In the genomic region with DNA sequence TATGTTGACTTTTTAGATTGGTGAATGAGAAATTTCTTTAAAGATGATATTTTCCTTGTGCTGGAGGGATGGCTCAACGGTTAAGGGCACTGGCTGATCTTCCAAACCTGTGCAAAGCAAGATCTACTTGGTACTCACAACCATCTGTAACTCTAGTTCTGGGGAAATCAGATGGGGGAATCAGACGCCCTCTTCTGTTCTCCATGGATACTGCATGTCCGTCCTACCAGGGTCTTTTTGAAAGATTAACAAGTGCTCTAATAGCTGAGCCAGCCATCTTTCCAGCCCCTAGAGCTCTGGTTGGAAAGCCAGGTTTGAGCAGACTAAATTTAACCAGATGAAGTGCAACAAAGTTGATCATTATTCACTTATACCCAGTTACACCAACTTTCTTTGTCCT, we compare ENCODE assay signal across 9 mouse cellular contexts. TPM values are rescaled to one million over a fixed set of nuclear protein-coding genes. Genes with fewer than 3 reads are reported as not detected.
DNase-seq lines count a peak whose midpoint lies in the region; ATAC-seq and TF ChIP-seq lines count a peak whose summit lies in the region.
"Had no signal": no experiment of that assay in that cellular context is flagged by ENCODE, and none has a peak within 500 bp of the region (broad histone marks: within the 10 kb centered on the region; RNA-seq: fewer than 3 reads in every experiment).

No protein-coding gene starts in this region.

- no peak overlapping the region for H3K4me3 ChIP-seq in intestine, postnatal 0 days (ENCODE audit: low read depth, low read length)
- H3K4me3 ChIP-seq in intestine, embryonic 15.5 days (replicated peaks) = no peak overlapping the region
- no peak overlapping the region for H3K4me3 ChIP-seq in E14TG2a.4 (replicated peaks; ENCODE audit: low read length)
- no peak overlapping the region for H3K4me3 ChIP-seq in lung, embryonic 14.5 days (ENCODE audit: low read depth, low read length)

- TF ChIP-seq CTCF in intestine, postnatal 0 days (IDR thresholded peaks at IDR 0.05; ENCODE audit: low read depth) = peak; percentile 74
- peak; percentile 80 for TF ChIP-seq CTCF in E14TG2a.4 (conservative IDR thresholded peaks at IDR 0.05; ENCODE audit: low read length)
- TF ChIP-seq CTCF in lung, embryonic 14.5 days (IDR thresholded peaks at IDR 0.05; ENCODE audit: low read depth) = peak; percentile 59

- 41% methylated on average over 3 of the region's 3 CpGs for whole genome bisulfite sequencing in intestine, postnatal 0 days
- 39% methylated on average over 3 of the region's 3 CpGs for WGBS in intestine, embryonic 15.5 days
- WGBS in lung, embryonic 14.5 days = 21% methylated on average over 3 of the region's 3 CpGs

- no peak overlapping the region for H3K4me2 ChIP-seq in intestine, postnatal 0 days (replicated peaks; ENCODE audit: low read depth)
- no peak overlapping the region for H3K4me2 ChIP-seq in intestine, embryonic 15.5 days (replicated peaks)
- no peak overlapping the region for H3K4me2 ChIP-seq in lung, embryonic 14.5 days

- intact Hi-C loops in heart, postnatal 36 days (cut with DNase I) = loop anchor here (2.0 to 10.0 kb wide), 2 partner anchors 90 to 388 kb away; no protein-coding TSS in a partner anchor

- H3K27me3 ChIP-seq in intestine, postnatal 0 days (replicated peaks; ENCODE audit: control insufficient read depth, insufficient read depth, low read length) = no peaks in the 10 kb centered on the region
- H3K27me3 ChIP-seq in intestine, embryonic 15.5 days (replicated peaks) = no peaks in the 10 kb centered on the region
- 0 out of 2 replicates have a peak, but pooled peaks cover 7% of the 10 kb centered on the region for H3K27me3 ChIP-seq in E14TG2a.4 (ENCODE audit: insufficient read depth, low read length)
- no peaks in the 10 kb centered on the region for H3K27me3 ChIP-seq in lung, embryonic 14.5 days (ENCODE audit: insufficient read depth, low read length)

- no peaks in the 10 kb centered on the region for H3K9me3 ChIP-seq in intestine, postnatal 0 days (ENCODE audit: control insufficient read depth)
- H3K9me3 ChIP-seq in intestine, embryonic 15.5 days = no peaks in the 10 kb centered on the region
- no peaks in the 10 kb centered on the region for H3K9me3 ChIP-seq in E14TG2a.4 (ENCODE audit: low read length)
- H3K9me3 ChIP-seq in lung, embryonic 14.5 days (ENCODE audit: low read depth, low read length) = no peaks in the 10 kb centered on the region

- H3K4me1 ChIP-seq in intestine, postnatal 0 days (replicated peaks; ENCODE audit: control insufficient read depth, insufficient read depth, low read length) = no peaks in the 10 kb centered on the region
- 0 out of 2 replicates have a peak, but pooled peaks cover 2% of the 10 kb centered on the region for H3K4me1 ChIP-seq in intestine, embryonic 15.5 days (replicated peaks)
- H3K4me1 ChIP-seq in E14TG2a.4 (replicated peaks; ENCODE audit: low read depth, low read length) = peaks cover 36% of the 10 kb centered on the region
- H3K4me1 ChIP-seq in lung, embryonic 14.5 days (ENCODE audit: insufficient read depth) = 0 out of 2 replicates have a peak, but pooled peaks cover 4% of the 10 kb centered on the region

- H3K36me3 ChIP-seq in intestine, postnatal 0 days (ENCODE audit: control insufficient read depth, insufficient read depth) = no peaks in the 10 kb centered on the region
- H3K36me3 ChIP-seq in intestine, embryonic 15.5 days = no peaks in the 10 kb centered on the region
- H3K36me3 ChIP-seq in E14TG2a.4 (ENCODE audit: insufficient read depth, low read length) = no peaks in the 10 kb centered on the region
- no peaks in the 10 kb centered on the region for H3K36me3 ChIP-seq in lung, embryonic 14.5 days (ENCODE audit: insufficient read depth)

- H3K9ac ChIP-seq in intestine, postnatal 0 days (ENCODE audit: low read depth, low read length) = no peak overlapping the region
- H3K9ac ChIP-seq in intestine, embryonic 15.5 days = no peak overlapping the region
- no peak overlapping the region for H3K9ac ChIP-seq in lung, embryonic 14.5 days

- DNase-seq in adrenal gland, postnatal 14 days = peak; percentile 62
- peak; percentile 39 to 50 for DNase-seq in heart, postnatal 36 days
- peak; percentile 69 for DNase-seq in lung, embryonic 14.5 days
- DNase-seq in thymus, postnatal 14 days = peak; percentile 71
- no peak for DNase-seq in right cerebral cortex, postnatal 4 days

- H3K27ac ChIP-seq in intestine, postnatal 0 days (ENCODE audit: low read depth, low read length) = no peak overlapping the region
- H3K27ac ChIP-seq in intestine, embryonic 15.5 days = no peak overlapping the region
- H3K27ac ChIP-seq in lung, embryonic 14.5 days (ENCODE audit: low read depth) = no peak overlapping the region

- ATAC-seq in intestine, postnatal 0 days = no peak
- no peak for ATAC-seq in intestine, embryonic 15.5 days
- ATAC-seq in lung, embryonic 14.5 days (ENCODE audit: insufficient read depth) = no peak

RNA-seq across cellular contexts. Expression of gene Ugcg, which starts 1.8 kb away (rescaled TPM):
- polyA plus RNA-seq in intestine, postnatal 0 days (2015; fragmentation: Nextera tagmentation; extraction: Ambion mirVana) = 20.3 and 25.3 TPM in 2 replicates
- polyA plus RNA-seq in intestine, embryonic 15.5 days (2015; fragmentation: Nextera tagmentation; extraction: Ambion mirVana) = 10.7 and 11.5 TPM in 2 replicates
- total RNA-seq in adrenal gland, postnatal 14 days (2021) = 36.9 and 46.0 TPM in 2 replicates
- 10 to 100 TPM; 15.4 to 16.2 TPM for total RNA-seq in heart, postnatal 36 days (2021)
- polyA plus RNA-seq in lung, embryonic 14.5 days (2014; fragmentation: Nextera tagmentation; extraction: Ambion mirVana) = 12.3 and 13.8 TPM in 2 replicates

RNA-seq across cellular contexts. Expression of gene AI481877, which starts 48.5 kb away (rescaled TPM):
- polyA plus RNA-seq in intestine, postnatal 0 days (2015; fragmentation: Nextera tagmentation; extraction: Ambion mirVana) = not detected in 2 replicates
- polyA plus RNA-seq in intestine, embryonic 15.5 days (2015; fragmentation: Nextera tagmentation; extraction: Ambion mirVana) = not detected in 2 replicates
- total RNA-seq in adrenal gland, postnatal 14 days (2021) = not detected in 2 replicates
- not detected for total RNA-seq in heart, postnatal 36 days (2021)
- not detected in 2 replicates for polyA plus RNA-seq in lung, embryonic 14.5 days (2014; fragmentation: Nextera tagmentation; extraction: Ambion mirVana)
- total RNA-seq: left cerebral cortex, adult 18-20 months had no signal
